Mouse (Mus musculus) mesoderm, embryonic 11.5 days (tissue): ENCODE results near the gene Evi5.

Experiments used
- DNase-seq: peaks from one replicate; pipeline ENCODE4 v3.0.0-alpha.2; 2012; ENCODE audit warnings: low read depth, low spot score

Evi5 gene

DNA sequence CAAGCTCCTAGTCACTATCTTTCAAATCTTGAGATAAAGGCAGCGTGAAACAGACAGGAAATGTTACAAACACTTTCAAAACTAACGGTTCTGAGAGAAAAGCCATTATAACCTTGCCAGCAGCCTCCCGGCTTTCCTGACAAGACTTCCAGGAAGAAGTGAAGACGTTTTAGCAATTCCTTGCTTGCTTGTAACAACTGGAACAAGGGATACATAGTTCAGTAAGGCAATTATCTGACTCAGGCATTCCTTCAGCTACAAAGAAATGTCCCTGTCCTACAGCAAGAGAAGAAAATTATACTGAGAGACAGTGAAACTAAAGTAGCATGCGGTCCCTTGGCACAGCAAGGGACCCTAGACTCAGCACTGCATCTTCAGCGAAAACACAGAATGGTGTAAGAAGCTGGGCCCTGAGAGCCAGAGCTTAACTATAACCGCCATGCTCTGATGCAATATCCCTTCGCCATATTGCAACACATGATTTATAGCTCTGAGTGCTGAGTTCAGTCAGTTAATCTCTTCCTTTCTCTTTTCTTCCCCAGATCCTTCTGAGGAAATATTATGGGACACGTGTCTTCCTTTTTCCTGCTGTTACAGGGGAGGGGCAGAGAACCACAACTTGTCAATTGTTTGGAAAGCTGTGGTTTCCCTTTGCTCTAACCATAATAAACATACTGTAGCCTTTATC, 125.5 kb downstream of the Evi5 start:
- no peak for DNase-seq

DNA sequence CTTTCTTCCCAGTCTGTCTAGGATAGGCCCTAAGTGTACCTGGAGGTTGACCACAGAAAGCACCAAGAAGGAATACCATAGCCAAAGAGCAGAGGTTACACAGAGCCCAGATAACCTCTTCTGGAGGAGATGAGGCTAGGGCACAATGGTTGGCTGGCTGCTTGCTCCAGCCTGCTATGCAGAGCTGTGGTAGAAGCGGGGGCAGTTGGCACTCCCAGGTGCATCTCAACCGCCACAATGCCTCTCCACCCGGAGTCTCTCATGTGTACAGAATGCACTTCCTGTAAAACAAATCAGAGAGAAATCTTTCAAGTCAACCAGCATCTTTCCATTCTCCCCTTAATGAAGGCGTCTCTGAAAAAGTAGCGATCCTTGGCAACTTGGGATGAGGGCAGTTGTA, 135.9 kb downstream of the Evi5 start:
- no peak for DNase-seq

DNA sequence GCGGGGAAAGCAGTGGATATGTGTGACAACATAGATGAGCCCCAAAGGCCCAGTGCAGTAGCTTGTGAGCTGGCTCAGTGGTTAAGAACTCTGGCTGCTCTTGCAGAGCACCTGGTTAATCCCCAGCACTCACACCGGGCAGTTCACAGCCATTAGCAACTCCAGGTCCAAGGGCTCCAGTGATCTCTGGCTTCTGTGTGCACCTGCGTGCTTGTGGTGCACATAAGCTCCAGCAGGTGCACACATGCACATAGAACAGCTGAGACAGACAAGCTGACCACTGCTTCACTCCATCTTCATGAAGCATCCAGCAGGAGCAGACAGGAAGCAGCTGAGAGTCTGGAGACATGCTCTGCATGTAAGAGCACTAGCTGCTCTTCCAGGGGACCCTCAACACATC, 136.6 kb downstream of the Evi5 start:
- no peak for DNase-seq

DNA sequence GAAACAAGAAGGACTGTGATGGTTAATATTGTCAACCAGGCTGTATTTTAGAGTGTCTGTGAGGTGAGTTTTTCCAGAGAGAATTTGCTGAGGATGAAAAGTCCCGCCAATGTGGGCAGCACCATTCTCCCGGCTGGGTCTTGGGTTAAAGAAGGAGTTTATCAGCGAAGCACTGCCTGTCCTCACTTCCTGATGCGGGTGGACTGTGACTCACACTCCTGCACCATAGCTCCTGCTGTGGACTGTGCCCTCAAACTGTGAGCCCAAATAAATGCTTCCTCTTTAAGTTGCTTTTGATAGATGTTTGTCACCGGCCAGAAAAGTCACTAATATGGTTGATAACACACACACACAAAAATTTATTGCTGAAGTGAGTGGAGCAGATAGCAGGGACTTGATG, 138.7 kb downstream of the Evi5 start:
- DNase-seq, result no peak

- no peak for DNase-seq
Measured at GRCm38 (mm10) chr5:107731844-107732243, 143.1 kb downstream of the Evi5 start.

DNA sequence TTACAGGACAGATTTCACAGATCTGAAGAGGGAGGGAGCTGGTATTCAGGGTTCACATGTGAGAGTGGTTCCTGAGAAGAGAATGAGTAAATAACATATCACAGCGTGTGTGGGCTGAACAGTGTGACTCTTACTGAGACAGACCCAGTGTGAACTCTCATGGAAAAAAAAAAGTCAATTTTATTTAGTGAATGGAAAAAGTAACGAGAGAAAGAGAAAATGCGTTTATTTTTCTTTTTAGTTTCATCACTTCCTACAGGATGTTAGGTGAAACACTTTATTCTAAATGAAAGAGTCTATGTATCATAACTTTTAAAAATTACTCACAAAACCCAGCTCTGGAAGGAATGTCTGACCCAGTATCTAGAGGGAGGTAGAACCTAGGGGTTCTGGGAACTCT, 143.5 kb downstream of the Evi5 start:
- no peak for DNase-seq

- no peak for DNase-seq
Measured at GRCm38 (mm10) chr5:107727007-107727402, 147.9 kb downstream of the Evi5 start.

DNA sequence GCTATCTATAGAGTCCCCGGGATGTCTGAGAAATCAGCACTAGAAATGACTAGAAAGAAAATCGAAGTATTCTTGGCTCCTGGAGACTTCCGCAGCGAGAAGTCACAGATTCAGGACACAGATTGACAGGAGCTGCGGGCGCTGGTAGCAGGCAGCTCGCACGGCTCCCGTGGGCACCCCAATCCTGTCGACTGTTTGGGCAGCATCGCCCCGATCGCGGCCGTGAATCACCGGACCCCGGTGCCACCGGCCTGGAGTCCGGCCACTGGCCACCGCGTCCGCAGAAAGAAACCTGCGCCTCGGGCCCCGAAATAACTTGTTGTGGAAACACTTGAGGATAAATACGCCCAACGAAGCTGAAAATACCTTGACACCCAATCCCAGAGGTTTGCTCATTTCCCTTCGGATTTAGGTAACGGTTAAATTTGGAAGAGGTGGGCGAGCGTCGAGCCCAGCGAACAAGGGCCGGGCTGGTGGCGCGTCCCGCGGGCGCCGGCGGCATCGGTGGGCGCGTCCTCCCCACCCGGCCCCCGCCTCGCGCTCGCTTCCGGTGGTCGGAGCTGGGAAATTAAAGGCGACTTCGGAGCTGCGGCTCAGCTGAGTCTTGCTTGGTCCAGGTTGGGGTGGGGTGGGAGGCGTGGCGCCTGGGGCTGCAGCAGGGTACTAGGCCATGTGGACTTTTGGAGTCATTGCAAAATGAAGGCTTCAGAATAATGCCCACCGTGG, 148.5 kb downstream of the Evi5 start:
- no peak for DNase-seq

GRCm38 (mm10) chr5:107725435-107726261, 149.3 kb downstream of the Evi5 start, which contains the start of gene Gfi1:
TSS of gene Gfi1 (minus strand) at chr5:107726036.
- no peak for DNase-seq

- no peak for DNase-seq
Measured at GRCm38 (mm10) chr5:107724661-107725434, 150.1 kb downstream of the Evi5 start.

GRCm38 (mm10) chr5:107723541-107724511, 151.1 kb downstream of the Evi5 start:
- DNase-seq, result no peak

DNA sequence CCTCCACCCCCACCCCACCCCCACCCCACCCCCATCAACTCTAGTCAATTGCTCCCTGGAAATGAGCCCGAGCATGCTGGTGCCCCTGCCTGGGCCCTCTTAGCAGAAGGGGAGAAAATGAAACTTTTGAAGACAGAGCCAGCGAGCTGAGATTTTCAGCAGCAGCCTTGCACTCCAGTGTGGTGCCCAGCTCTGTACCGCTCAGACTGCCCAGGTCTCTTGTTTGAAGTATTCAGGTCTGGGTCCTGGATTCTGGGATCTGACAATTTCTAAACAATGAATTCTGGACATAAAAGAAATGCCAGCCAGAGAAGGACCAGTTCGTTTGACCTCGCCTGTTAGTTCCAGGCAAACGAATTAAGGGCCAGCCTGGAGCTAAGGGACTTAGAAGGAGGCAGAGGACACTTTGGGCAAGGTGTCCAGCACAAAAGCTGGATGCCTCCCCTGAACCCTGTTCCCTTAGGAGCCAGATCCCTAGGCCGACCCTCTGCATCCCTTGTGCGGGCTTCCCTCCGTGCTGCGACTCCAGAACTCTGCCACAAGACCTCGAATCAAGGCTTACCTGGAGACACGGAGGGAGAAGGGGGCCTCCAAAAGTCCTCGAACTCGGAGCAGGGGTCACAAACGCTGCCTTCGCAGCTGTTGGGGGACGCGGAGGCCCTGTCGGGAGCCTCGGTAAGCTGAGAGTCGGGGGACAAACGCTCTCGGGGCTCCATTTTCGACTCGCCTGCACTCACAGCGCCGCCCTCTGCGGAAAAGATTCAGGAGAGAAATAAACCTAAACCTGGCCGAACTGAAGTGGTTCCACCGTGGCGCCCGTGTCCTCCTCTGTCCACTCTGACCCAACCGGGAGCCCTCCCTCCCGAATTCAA, 152.0 kb downstream of the Evi5 start:
- DNase-seq, result no peak

DNA sequence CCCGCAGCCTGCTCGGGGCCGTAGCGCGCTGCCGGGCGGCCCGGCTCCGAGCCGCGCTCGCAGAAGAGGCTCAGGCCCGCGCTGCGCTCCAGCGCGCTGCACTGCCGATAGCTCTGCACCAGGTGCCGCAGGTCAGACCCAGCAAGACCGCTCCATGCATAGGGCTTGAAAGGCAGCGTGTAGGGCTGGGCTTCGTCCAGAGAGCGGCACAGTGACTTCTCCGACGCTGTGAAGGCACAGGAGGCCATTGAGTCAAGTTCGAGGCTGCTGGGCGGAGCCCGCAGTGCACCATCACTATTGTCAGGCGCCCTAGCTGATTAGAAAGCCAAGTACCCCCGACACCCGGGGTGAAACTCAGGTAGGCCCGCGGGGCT, 153.3 kb downstream of the Evi5 start:
- DNase-seq, result no peak

- DNase-seq, result no peak
Measured at GRCm38 (mm10) chr5:107720991-107721637, 153.8 kb downstream of the Evi5 start.

- no peak for DNase-seq
Measured at GRCm38 (mm10) chr5:107720511-107720910, 154.4 kb downstream of the Evi5 start.

DNA sequence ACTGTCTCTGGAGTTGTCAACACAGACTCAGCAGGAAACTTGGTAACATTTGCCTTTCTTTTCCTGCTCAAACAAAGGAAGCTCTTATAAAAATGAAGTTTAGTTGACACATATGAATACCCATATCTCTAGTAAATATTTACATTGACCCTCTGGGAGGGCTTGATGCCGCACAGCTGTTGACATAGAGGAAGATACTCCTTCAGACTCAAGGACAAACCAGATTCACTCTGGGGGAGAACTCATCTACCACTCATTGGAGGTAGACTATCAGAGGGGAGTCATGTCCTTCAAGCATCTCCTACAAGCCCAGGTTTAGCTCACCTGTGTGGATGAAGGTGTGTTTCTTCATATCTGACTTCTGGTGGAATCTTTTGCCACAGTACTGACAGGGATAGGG, 155.1 kb downstream of the Evi5 start:
- DNase-seq, result no peak

- no peak for DNase-seq
Measured at GRCm38 (mm10) chr5:107719209-107719608, 155.7 kb downstream of the Evi5 start.

- no peak for DNase-seq
Measured at GRCm38 (mm10) chr5:107717871-107718361, 157.0 kb downstream of the Evi5 start.

DNA sequence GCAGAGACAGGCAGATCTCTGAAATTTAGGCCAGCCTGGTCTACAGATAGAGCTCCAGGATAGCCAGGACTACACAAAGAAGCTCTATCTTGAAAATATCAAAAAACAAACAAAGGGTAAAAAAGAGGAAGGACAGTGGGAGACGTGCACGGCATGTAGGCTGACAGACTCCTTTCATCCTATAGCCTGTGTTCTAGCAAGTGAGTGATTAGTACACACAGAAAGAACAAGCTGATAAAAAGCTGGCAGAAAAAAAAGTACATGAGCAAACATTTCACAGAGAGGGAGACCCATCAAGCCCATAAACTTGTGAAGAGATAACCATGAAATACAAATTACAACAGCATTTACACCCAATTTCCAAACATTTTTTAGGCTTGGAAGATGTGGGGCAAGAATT, 163.2 kb downstream of the Evi5 start:
- DNase-seq, result no peak
